Mouse (Mus musculus): ENCODE results near the gene Tfam. TPM values are rescaled to one million over a fixed set of nuclear protein-coding genes. Genes with fewer than 3 reads are reported as not detected.

Tfam gene
- polyA plus RNA-seq, 1 experiment from 2014 or later: 49.9 TPM

DNA sequence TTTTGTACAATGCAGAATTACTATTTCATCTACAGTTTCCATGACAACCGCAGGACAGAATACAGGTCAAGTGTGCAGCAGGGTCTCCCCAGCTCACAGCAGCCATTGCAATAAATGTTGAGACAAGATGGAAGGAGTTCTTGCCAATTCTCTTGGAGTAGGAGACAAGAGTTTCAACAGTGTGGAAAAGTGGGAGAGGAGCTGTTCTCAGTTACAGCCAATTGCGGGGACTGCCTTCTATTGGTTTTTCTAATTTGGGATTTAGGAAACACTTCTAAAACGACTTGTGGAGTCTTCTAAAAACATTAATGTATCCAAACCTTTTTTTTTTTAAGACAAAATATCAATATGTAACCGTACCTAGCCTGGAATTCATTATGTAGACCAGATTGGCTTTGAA lies 27.0 kb upstream of the Tfam start:
- H3K4me1 ChIP-seq (ENCODE audit: control insufficient read depth in 2 of 2, insufficient read depth in 2 of 2, low read length in 2 of 2): peaks cover 4 to 9% of the 10 kb centered on the region in 2 experiments; a peak in 2 of 4 replicates
- no peak for ATAC-seq (ENCODE audit: insufficient number of reproducible peaks, insufficient read depth, low FRiP score, low read depth)
- H3K9ac ChIP-seq (ENCODE audit: low read length): no peak overlapping the region
- H3K36me3 ChIP-seq (ENCODE audit: control insufficient read depth, insufficient read depth, low read length): peaks cover 9% of the 10 kb centered on the region
- no peaks in the 10 kb centered on the region for H3K9me3 ChIP-seq (ENCODE audit: control insufficient read depth, low read length)
- no peak overlapping the region for H3K4me3 ChIP-seq (ENCODE audit: control insufficient read depth in 1 of 2, insufficient read depth in 1 of 2, low read depth in 1 of 2, low read length in 2 of 2)
- 87% methylated on average over 4 of the region's 4 CpGs for WGBS
- no peaks in the 10 kb centered on the region for H3K27me3 ChIP-seq (ENCODE audit: control insufficient read depth, insufficient read depth, low read length)
- H3K4me2 ChIP-seq (ENCODE audit: low read length): no peak overlapping the region
- H3K27ac ChIP-seq (replicated peaks in 1 of 2; ENCODE audit: control insufficient read depth in 1 of 2, insufficient read depth in 1 of 2, low read depth in 2 of 2, low read length in 2 of 2): no peak overlapping the region

- H3K36me3 ChIP-seq (ENCODE audit: control insufficient read depth, insufficient read depth, low read length): peaks cover 33% of the 10 kb centered on the region
- no peak for ATAC-seq (ENCODE audit: insufficient number of reproducible peaks, insufficient read depth, low FRiP score, low read depth)
- no peaks in the 10 kb centered on the region for H3K9me3 ChIP-seq (ENCODE audit: control insufficient read depth, low read length)
- no peak overlapping the region for H3K27ac ChIP-seq (replicated peaks in 1 of 2; ENCODE audit: control insufficient read depth in 1 of 2, insufficient read depth in 1 of 2, low read depth in 2 of 2, low read length in 2 of 2)
- no peak overlapping the region for H3K4me2 ChIP-seq (ENCODE audit: low read length)
- 0 out of 4 replicates have a peak, but pooled peaks cover 0 to under 1% of the 10 kb centered on the region in 2 experiments for H3K4me1 ChIP-seq (ENCODE audit: control insufficient read depth in 2 of 2, insufficient read depth in 2 of 2, low read length in 2 of 2)
- H3K4me3 ChIP-seq (ENCODE audit: control insufficient read depth in 1 of 2, insufficient read depth in 1 of 2, low read depth in 1 of 2, low read length in 2 of 2): no peak overlapping the region
- H3K27me3 ChIP-seq (ENCODE audit: control insufficient read depth, insufficient read depth, low read length): no peaks in the 10 kb centered on the region
- no peak overlapping the region for H3K9ac ChIP-seq (ENCODE audit: low read length)
- 66% methylated on average over 8 of the region's 8 CpGs for WGBS
These were observed 23.6 kb upstream of the Tfam start for GRCm38 (mm10) chr10:71261637-71262036.

GRCm38 (mm10) chr10:71258943-71259342 lies 20.9 kb upstream of the Tfam start:
- no peak for ATAC-seq (ENCODE audit: insufficient number of reproducible peaks, insufficient read depth, low FRiP score, low read depth)
- no peak overlapping the region for H3K4me2 ChIP-seq (ENCODE audit: low read length)
- no peaks in the 10 kb centered on the region for H3K4me1 ChIP-seq (ENCODE audit: control insufficient read depth in 2 of 2, insufficient read depth in 2 of 2, low read length in 2 of 2)
- no peak overlapping the region for H3K27ac ChIP-seq (replicated peaks in 1 of 2; ENCODE audit: control insufficient read depth in 1 of 2, insufficient read depth in 1 of 2, low read depth in 2 of 2, low read length in 2 of 2)
- no peak overlapping the region for H3K9ac ChIP-seq (ENCODE audit: low read length)
- H3K4me3 ChIP-seq (ENCODE audit: control insufficient read depth in 1 of 2, insufficient read depth in 1 of 2, low read depth in 1 of 2, low read length in 2 of 2): no peak overlapping the region
- peaks cover 58% of the 10 kb centered on the region for H3K36me3 ChIP-seq (ENCODE audit: control insufficient read depth, insufficient read depth, low read length)
- H3K9me3 ChIP-seq (ENCODE audit: control insufficient read depth, low read length): no peaks in the 10 kb centered on the region
- H3K27me3 ChIP-seq (ENCODE audit: control insufficient read depth, insufficient read depth, low read length): no peaks in the 10 kb centered on the region
- WGBS: 79% methylated on average over 5 of the region's 5 CpGs

DNA sequence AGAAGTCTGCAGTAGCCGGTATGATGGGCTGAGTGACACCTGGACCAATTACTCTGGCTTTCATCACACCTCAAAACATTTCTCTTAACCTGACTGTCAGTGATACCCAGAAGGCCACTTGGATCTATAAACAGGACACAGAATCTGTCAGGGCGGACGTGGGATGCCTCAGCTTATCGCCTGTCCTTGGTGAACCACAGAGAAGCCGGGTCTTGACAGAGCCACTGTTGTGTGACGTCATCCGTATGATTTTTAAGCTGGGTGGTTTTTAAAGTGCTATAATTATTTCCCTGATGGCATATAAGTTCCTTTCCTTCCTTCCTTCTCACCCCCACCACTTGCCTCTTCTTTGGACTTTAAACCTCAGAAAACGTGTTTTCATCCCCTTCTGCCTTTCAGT lies 20.4 kb upstream of the Tfam start:
- no peak overlapping the region for H3K27ac ChIP-seq (replicated peaks in 1 of 2; ENCODE audit: control insufficient read depth in 1 of 2, insufficient read depth in 1 of 2, low read depth in 2 of 2, low read length in 2 of 2)
- ATAC-seq (ENCODE audit: insufficient number of reproducible peaks, insufficient read depth, low FRiP score, low read depth): no peak
- peaks cover 58% of the 10 kb centered on the region for H3K36me3 ChIP-seq (ENCODE audit: control insufficient read depth, insufficient read depth, low read length)
- H3K4me3 ChIP-seq (ENCODE audit: control insufficient read depth in 1 of 2, insufficient read depth in 1 of 2, low read depth in 1 of 2, low read length in 2 of 2): no peak overlapping the region
- 81% methylated on average over 8 of the region's 8 CpGs for WGBS
- no peaks in the 10 kb centered on the region for H3K9me3 ChIP-seq (ENCODE audit: control insufficient read depth, low read length)
- no peak overlapping the region for H3K4me2 ChIP-seq (ENCODE audit: low read length)
- H3K27me3 ChIP-seq (ENCODE audit: control insufficient read depth, insufficient read depth, low read length): no peaks in the 10 kb centered on the region
- H3K9ac ChIP-seq (ENCODE audit: low read length): no peak overlapping the region
- H3K4me1 ChIP-seq (ENCODE audit: control insufficient read depth in 2 of 2, insufficient read depth in 2 of 2, low read length in 2 of 2): no peaks in the 10 kb centered on the region

GRCm38 (mm10) chr10:71253147-71253546 lies 15.1 kb upstream of the Tfam start:
- 80% methylated on average over 4 of the region's 4 CpGs for WGBS
- H3K9ac ChIP-seq (ENCODE audit: low read length): no peak overlapping the region
- no peaks in the 10 kb centered on the region for H3K9me3 ChIP-seq (ENCODE audit: control insufficient read depth, low read length)
- no peak for ATAC-seq (ENCODE audit: insufficient number of reproducible peaks, insufficient read depth, low FRiP score, low read depth)
- H3K4me3 ChIP-seq (ENCODE audit: control insufficient read depth in 1 of 2, insufficient read depth in 1 of 2, low read depth in 1 of 2, low read length in 2 of 2): no peak overlapping the region
- peaks cover 31% of the 10 kb centered on the region for H3K36me3 ChIP-seq (ENCODE audit: control insufficient read depth, insufficient read depth, low read length)
- no peaks in the 10 kb centered on the region for H3K27me3 ChIP-seq (ENCODE audit: control insufficient read depth, insufficient read depth, low read length)
- H3K27ac ChIP-seq (replicated peaks in 1 of 2; ENCODE audit: control insufficient read depth in 1 of 2, insufficient read depth in 1 of 2, low read depth in 2 of 2, low read length in 2 of 2): no peak overlapping the region
- no peak overlapping the region for H3K4me2 ChIP-seq (ENCODE audit: low read length)
- H3K4me1 ChIP-seq (ENCODE audit: control insufficient read depth in 2 of 2, insufficient read depth in 2 of 2, low read length in 2 of 2): peaks cover 4 to 6% of the 10 kb centered on the region in 2 experiments; a peak in 2 of 4 replicates

GRCm38 (mm10) chr10:71252421-71252820 lies 14.3 kb upstream of the Tfam start:
- Histone ChIP-seq H3K9ac (ENCODE audit: low read length) (no peak overlapping the region), H3K36me3 (ENCODE audit: control insufficient read depth, insufficient read depth, low read length) (peaks cover 30% of the 10 kb centered on the region), H3K9me3 (ENCODE audit: control insufficient read depth, low read length) (no peaks in the 10 kb centered on the region), H3K4me2 (ENCODE audit: low read length) (no peak overlapping the region), H3K27me3 (ENCODE audit: control insufficient read depth, insufficient read depth, low read length) (no peaks in the 10 kb centered on the region), H3K27ac (replicated peaks in 1 of 2; ENCODE audit: control insufficient read depth in 1 of 2, insufficient read depth in 1 of 2, low read depth in 2 of 2, low read length in 2 of 2) (no peak overlapping the region), H3K4me1 (ENCODE audit: control insufficient read depth in 2 of 2, insufficient read depth in 2 of 2, low read length in 2 of 2) (peaks cover 4 to 6% of the 10 kb centered on the region in 2 experiments; a peak in 2 of 4 replicates), H3K4me3 (ENCODE audit: control insufficient read depth in 1 of 2, insufficient read depth in 1 of 2, low read depth in 1 of 2, low read length in 2 of 2) (no peak overlapping the region)
- 79% methylated on average over 5 of the region's 5 CpGs for whole genome bisulfite sequencing
- ATAC-seq (ENCODE audit: insufficient number of reproducible peaks, insufficient read depth, low FRiP score, low read depth): no peak

- Histone ChIP-seq H3K36me3 (ENCODE audit: control insufficient read depth, insufficient read depth, low read length) (peaks cover 27% of the 10 kb centered on the region), H3K27me3 (ENCODE audit: control insufficient read depth, insufficient read depth, low read length) (no peaks in the 10 kb centered on the region), H3K4me1 (ENCODE audit: control insufficient read depth in 2 of 2, insufficient read depth in 2 of 2, low read length in 2 of 2) (peaks cover 4 to 6% of the 10 kb centered on the region in 2 experiments; a peak in 2 of 4 replicates), H3K4me3 (ENCODE audit: control insufficient read depth in 1 of 2, insufficient read depth in 1 of 2, low read depth in 1 of 2, low read length in 2 of 2) (no peak overlapping the region), H3K4me2 (ENCODE audit: low read length) (no peak overlapping the region), H3K27ac (replicated peaks in 1 of 2; ENCODE audit: control insufficient read depth in 1 of 2, insufficient read depth in 1 of 2, low read depth in 2 of 2, low read length in 2 of 2) (no peak overlapping the region), H3K9ac (ENCODE audit: low read length) (no peak overlapping the region), H3K9me3 (ENCODE audit: control insufficient read depth, low read length) (no peaks in the 10 kb centered on the region)
- ATAC-seq (ENCODE audit: insufficient number of reproducible peaks, insufficient read depth, low FRiP score, low read depth): no peak
- 85% methylated on average over 5 of the region's 5 CpGs for WGBS
These were observed 13.8 kb upstream of the Tfam start for GRCm38 (mm10) chr10:71251846-71252245.

GRCm38 (mm10) chr10:71251256-71251655 lies 13.2 kb upstream of the Tfam start:
- peaks cover 4 to 6% of the 10 kb centered on the region in 2 experiments; a peak in 2 of 4 replicates for H3K4me1 ChIP-seq (ENCODE audit: control insufficient read depth in 2 of 2, insufficient read depth in 2 of 2, low read length in 2 of 2)
- no peak overlapping the region for H3K27ac ChIP-seq (replicated peaks in 1 of 2; ENCODE audit: control insufficient read depth in 1 of 2, insufficient read depth in 1 of 2, low read depth in 2 of 2, low read length in 2 of 2)
- 90% methylated on average over 5 of the region's 5 CpGs for WGBS
- no peaks in the 10 kb centered on the region for H3K9me3 ChIP-seq (ENCODE audit: control insufficient read depth, low read length)
- no peak overlapping the region for H3K4me2 ChIP-seq (ENCODE audit: low read length)
- peaks cover 21% of the 10 kb centered on the region for H3K36me3 ChIP-seq (ENCODE audit: control insufficient read depth, insufficient read depth, low read length)
- H3K27me3 ChIP-seq (ENCODE audit: control insufficient read depth, insufficient read depth, low read length): no peaks in the 10 kb centered on the region
- no peak overlapping the region for H3K9ac ChIP-seq (ENCODE audit: low read length)
- H3K4me3 ChIP-seq (ENCODE audit: control insufficient read depth in 1 of 2, insufficient read depth in 1 of 2, low read depth in 1 of 2, low read length in 2 of 2): no peak overlapping the region
- no peak for ATAC-seq (ENCODE audit: insufficient number of reproducible peaks, insufficient read depth, low FRiP score, low read depth)
